Mouse (Mus musculus): Measurements from ENCODE around the gene Ranbp9. TPM values are rescaled to one million over a fixed set of nuclear protein-coding genes. Genes with fewer than 3 reads are reported as not detected.
"Not testable (repeated sequence)": the region's sequence is repeated elsewhere in the genome, so short reads cannot be mapped to it uniquely, and the experiment has no call there.

Gene Ranbp9
- polyA plus RNA-seq, 1 experiment from 2014 or later = 8.0 TPM

GRCm38 (mm10) chr13:43471861-43472260 is 9.2 kb downstream of the Ranbp9 start:
- H3K4me3 ChIP-seq (replicated peaks); H3K36me3 ChIP-seq; H3K9ac ChIP-seq; H3K27ac ChIP-seq; H3K4me2 ChIP-seq (replicated peaks); ATAC-seq; H3K9me3 ChIP-seq; H3K27me3 ChIP-seq (replicated peaks): not testable (repeated sequence)
- H3K4me1 ChIP-seq (replicated peaks) = peaks cover 19% of the 10 kb centered on the region
- WGBS = 90% methylated on average over 1 of the region's 1 CpGs

GRCm38 (mm10) chr13:43469607-43470006 is 11.5 kb downstream of the Ranbp9 start:
- H3K4me1 ChIP-seq (replicated peaks) = peaks cover 12% of the 10 kb centered on the region
- WGBS = 96% methylated on average over 1 of the region's 1 CpGs
- ATAC-seq = no peak
- no peak overlapping the region for H3K4me2 ChIP-seq (replicated peaks)
- H3K36me3 ChIP-seq = 0 out of 2 replicates have a peak, but pooled peaks cover 3% of the 10 kb centered on the region
- H3K4me3 ChIP-seq (replicated peaks) = no peak overlapping the region
- H3K9me3 ChIP-seq = no peaks in the 10 kb centered on the region
- H3K27me3 ChIP-seq (replicated peaks) = no peaks in the 10 kb centered on the region
- no peak overlapping the region for H3K27ac ChIP-seq
- H3K9ac ChIP-seq = no peak overlapping the region

- H3K27ac ChIP-seq = no peak overlapping the region
- H3K4me1 ChIP-seq (replicated peaks) = no peaks in the 10 kb centered on the region
- H3K27me3 ChIP-seq (replicated peaks) = no peaks in the 10 kb centered on the region
- no peak overlapping the region for H3K4me3 ChIP-seq (replicated peaks)
- no peak for ATAC-seq
- H3K9ac ChIP-seq = no peak overlapping the region
- WGBS = 99% methylated on average over 2 of the region's 2 CpGs
- H3K36me3 ChIP-seq = no peaks in the 10 kb centered on the region
- H3K9me3 ChIP-seq = no peaks in the 10 kb centered on the region
- H3K4me2 ChIP-seq (replicated peaks) = no peak overlapping the region
Measured at GRCm38 (mm10) chr13:43464605-43465004, 16.5 kb downstream of the Ranbp9 start.

- no peaks in the 10 kb centered on the region for H3K9me3 ChIP-seq
- 65% methylated on average over 1 of the region's 1 CpGs for WGBS
Measured at GRCm38 (mm10) chr13:43457161-43457560, 23.9 kb downstream of the Ranbp9 start.

GRCm38 (mm10) chr13:43454431-43454830 is 26.7 kb downstream of the Ranbp9 start:
- WGBS = 69% methylated on average over 7 of the region's 7 CpGs
- H3K9me3 ChIP-seq = no peaks in the 10 kb centered on the region
- no peak overlapping the region for H3K4me2 ChIP-seq (replicated peaks)
- no peaks in the 10 kb centered on the region for H3K36me3 ChIP-seq
- no peak overlapping the region for H3K9ac ChIP-seq
- ATAC-seq = no peak
- no peaks in the 10 kb centered on the region for H3K27me3 ChIP-seq (replicated peaks)
- no peak overlapping the region for H3K4me3 ChIP-seq (replicated peaks)
- H3K27ac ChIP-seq = no peak overlapping the region
- H3K4me1 ChIP-seq (replicated peaks) = 0 out of 2 replicates have a peak, but pooled peaks cover 2% of the 10 kb centered on the region

More at GRCm38 (mm10) chr13:43457161-43457560, 23.9 kb downstream of the Ranbp9 start:
- ATAC-seq = no peak
- Histone ChIP-seq H3K4me3 (replicated peaks) (no peak overlapping the region), H3K4me2 (replicated peaks) (no peak overlapping the region), H3K9ac (no peak overlapping the region), H3K36me3 (no peaks in the 10 kb centered on the region), H3K27ac (no peak overlapping the region), H3K27me3 (replicated peaks) (no peaks in the 10 kb centered on the region), H3K4me1 (replicated peaks) (0 out of 2 replicates have a peak, but pooled peaks cover 2% of the 10 kb centered on the region)

- H3K27ac ChIP-seq = no peak overlapping the region
- no peak for ATAC-seq
- 45% methylated on average over 7 of the region's 7 CpGs for WGBS
Measured at GRCm38 (mm10) chr13:43452843-43453605, 28.1 kb downstream of the Ranbp9 start.

GRCm38 (mm10) chr13:43452177-43452576 is 28.9 kb downstream of the Ranbp9 start:
- WGBS = 87% methylated on average over 2 of the region's 2 CpGs
- Histone ChIP-seq H3K4me1 (replicated peaks) (0 out of 2 replicates have a peak, but pooled peaks cover under 1% of the 10 kb centered on the region), H3K9ac (no peak overlapping the region), H3K4me2 (replicated peaks) (no peak overlapping the region), H3K27me3 (replicated peaks) (no peaks in the 10 kb centered on the region), H3K9me3 (no peaks in the 10 kb centered on the region), H3K36me3 (no peaks in the 10 kb centered on the region), H3K27ac (no peak overlapping the region), H3K4me3 (replicated peaks) (no peak overlapping the region)
- ATAC-seq = no peak

More at GRCm38 (mm10) chr13:43452843-43453605, 28.1 kb downstream of the Ranbp9 start:
- H3K36me3 ChIP-seq = no peaks in the 10 kb centered on the region
- no peaks in the 10 kb centered on the region for H3K27me3 ChIP-seq (replicated peaks)
- no peak overlapping the region for H3K9ac ChIP-seq
- H3K4me2 ChIP-seq (replicated peaks) = no peak overlapping the region
- no peaks in the 10 kb centered on the region for H3K9me3 ChIP-seq
- 0 out of 2 replicates have a peak, but pooled peaks cover 2% of the 10 kb centered on the region for H3K4me1 ChIP-seq (replicated peaks)
- no peak overlapping the region for H3K4me3 ChIP-seq (replicated peaks)

- 81% methylated on average over 3 of the region's 3 CpGs for WGBS
- Histone ChIP-seq H3K27ac (no peak overlapping the region), H3K4me1 (replicated peaks) (no peaks in the 10 kb centered on the region), H3K4me3 (replicated peaks) (no peak overlapping the region), H3K9me3 (no peaks in the 10 kb centered on the region), H3K27me3 (replicated peaks) (no peaks in the 10 kb centered on the region), H3K4me2 (replicated peaks) (no peak overlapping the region), H3K36me3 (no peaks in the 10 kb centered on the region), H3K9ac (no peak overlapping the region)
- ATAC-seq = no peak
Measured at GRCm38 (mm10) chr13:43450686-43451085, 30.4 kb downstream of the Ranbp9 start.

GRCm38 (mm10) chr13:43447721-43448120 is 33.4 kb downstream of the Ranbp9 start:
- Histone ChIP-seq H3K4me2 (replicated peaks) (no peak overlapping the region), H3K9ac (no peak overlapping the region), H3K27me3 (replicated peaks) (no peaks in the 10 kb centered on the region), H3K36me3 (no peaks in the 10 kb centered on the region), H3K4me3 (replicated peaks) (no peak overlapping the region), H3K9me3 (no peaks in the 10 kb centered on the region), H3K27ac (no peak overlapping the region), H3K4me1 (replicated peaks) (no peaks in the 10 kb centered on the region; the same call in 1 of the 2 replicates)
- no peak for ATAC-seq
- WGBS = 76% methylated on average over 3 of the region's 3 CpGs

GRCm38 (mm10) chr13:43445754-43446153 is 35.3 kb downstream of the Ranbp9 start:
- Histone ChIP-seq H3K4me2 (replicated peaks) (no peak overlapping the region), H3K27me3 (replicated peaks) (no peaks in the 10 kb centered on the region), H3K4me3 (replicated peaks) (no peak overlapping the region), H3K9ac (no peak overlapping the region), H3K9me3 (no peaks in the 10 kb centered on the region), H3K36me3 (no peaks in the 10 kb centered on the region), H3K4me1 (replicated peaks) (no peaks in the 10 kb centered on the region; the same call in 1 of the 2 replicates), H3K27ac (no peak overlapping the region)
- WGBS = 85% methylated on average over 4 of the region's 4 CpGs
- ATAC-seq = no peak

- Histone ChIP-seq H3K27me3 (replicated peaks) (no peaks in the 10 kb centered on the region), H3K9ac (no peak overlapping the region), H3K9me3 (no peaks in the 10 kb centered on the region), H3K4me2 (replicated peaks) (no peak overlapping the region), H3K4me3 (replicated peaks) (no peak overlapping the region), H3K27ac (no peak overlapping the region), H3K36me3 (no peaks in the 10 kb centered on the region), H3K4me1 (replicated peaks) (no peaks in the 10 kb centered on the region; the same call in 1 of the 2 replicates)
- no peak for ATAC-seq
- whole genome bisulfite sequencing = 96% methylated on average over 3 of the region's 3 CpGs
Measured at GRCm38 (mm10) chr13:43444717-43445116, 36.4 kb downstream of the Ranbp9 start.

- Histone ChIP-seq H3K9me3 (no peaks in the 10 kb centered on the region), H3K4me2 (replicated peaks) (no peak overlapping the region), H3K36me3 (no peaks in the 10 kb centered on the region), H3K4me1 (replicated peaks) (no peaks in the 10 kb centered on the region; the same call in 1 of the 2 replicates), H3K9ac (no peak overlapping the region), H3K27me3 (replicated peaks) (no peaks in the 10 kb centered on the region), H3K27ac (no peak overlapping the region), H3K4me3 (replicated peaks) (no peak overlapping the region)
- no peak for ATAC-seq
- 93% methylated on average over 4 of the region's 4 CpGs for WGBS
Measured at GRCm38 (mm10) chr13:43443706-43444105, 37.4 kb downstream of the Ranbp9 start.

GRCm38 (mm10) chr13:43442551-43442950 is 38.5 kb downstream of the Ranbp9 start:
- Histone ChIP-seq H3K36me3 (no peaks in the 10 kb centered on the region), H3K27me3 (replicated peaks) (no peaks in the 10 kb centered on the region), H3K4me1 (replicated peaks) (no peaks in the 10 kb centered on the region; the same call in 1 of the 2 replicates), H3K27ac (no peak overlapping the region), H3K9me3 (no peaks in the 10 kb centered on the region), H3K4me3 (replicated peaks) (no peak overlapping the region), H3K9ac (no peak overlapping the region), H3K4me2 (replicated peaks) (no peak overlapping the region)
- 82% methylated on average over 1 of the region's 1 CpGs for WGBS
- ATAC-seq = no peak

Measured in intestine, embryonic 15.5 days (tissue).